Comparison of ENCODE assay signal across 9 mouse cellular contexts in the genomic region with DNA sequence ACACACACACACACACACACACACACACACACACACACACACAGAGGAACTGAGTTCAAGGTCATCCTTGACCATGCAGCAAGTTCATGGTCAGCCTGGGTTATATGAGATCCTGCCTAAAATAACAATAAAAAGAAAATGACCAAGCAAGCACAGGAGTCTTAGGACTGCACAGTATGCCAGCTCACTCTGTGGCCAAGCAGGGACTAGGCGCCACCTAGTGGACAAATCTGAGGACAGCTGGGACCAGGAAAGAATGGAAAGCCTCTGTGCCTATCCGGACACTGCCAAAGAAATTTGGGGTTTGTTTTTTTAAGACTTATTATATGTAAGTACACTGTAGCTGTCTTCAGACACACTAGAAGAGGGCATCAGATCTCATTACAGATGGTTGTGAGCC. TPM values are rescaled to one million over a fixed set of nuclear protein-coding genes. Genes with fewer than 3 reads are reported as not detected.
DNase-seq lines count a peak whose midpoint lies in the region; ATAC-seq and TF ChIP-seq lines count a peak whose summit lies in the region.
"Had no signal": no experiment of that assay in that cellular context is flagged by ENCODE, and none has a peak within 500 bp of the region (broad histone marks: within the 10 kb centered on the region; RNA-seq: fewer than 3 reads in every experiment).

No protein-coding gene starts in this region.

- no peaks in the 10 kb centered on the region for H3K27me3 ChIP-seq in E14TG2a.4 (ENCODE audit: insufficient read depth, low read length)
- H3K27me3 ChIP-seq in embryonic facial prominence, embryonic 14.5 days (replicated peaks; ENCODE audit: control insufficient read depth, insufficient read depth, low read length): no peaks in the 10 kb centered on the region
- no peaks in the 10 kb centered on the region for H3K27me3 ChIP-seq in heart, embryonic 16.5 days (ENCODE audit: control insufficient read depth, insufficient read depth, low read length)
- H3K27me3 ChIP-seq in liver, embryonic 16.5 days (ENCODE audit: control insufficient read depth, insufficient read depth, low read depth, low read length): no peaks in the 10 kb centered on the region
- H3K27me3 ChIP-seq in neural tube, embryonic 13.5 days: no peaks in the 10 kb centered on the region
- H3K27me3 ChIP-seq: megakaryocyte, embryonic 14.5 days had no signal

- no peak overlapping the region for H3K27ac ChIP-seq in bone marrow, adult 2 months (ENCODE audit: control insufficient read depth, insufficient read depth, low read depth, low read length, poor library complexity)
- H3K27ac ChIP-seq in embryonic facial prominence, embryonic 14.5 days (replicated peaks; ENCODE audit: low read depth, low read length): no peak overlapping the region
- H3K27ac ChIP-seq in heart, embryonic 16.5 days (ENCODE audit: low read length): peak overlapping the region; percentile 74
- no peak overlapping the region for H3K27ac ChIP-seq in liver, embryonic 16.5 days (ENCODE audit: low read length)
- H3K27ac ChIP-seq in neural tube, embryonic 13.5 days (replicated peaks): no peak overlapping the region

- no peak overlapping the region for H3K4me3 ChIP-seq in E14TG2a.4 (replicated peaks; ENCODE audit: low read length)
- no peak overlapping the region for H3K4me3 ChIP-seq in bone marrow, adult 2 months (replicated peaks; ENCODE audit: control insufficient read depth, low read depth, low read length)
- no peak overlapping the region for H3K4me3 ChIP-seq in embryonic facial prominence, embryonic 14.5 days (ENCODE audit: low read depth, low read length)
- H3K4me3 ChIP-seq in heart, embryonic 16.5 days (ENCODE audit: low read length): no peak overlapping the region
- H3K4me3 ChIP-seq in liver, embryonic 16.5 days (ENCODE audit: low read depth, low read length): no peak overlapping the region
- H3K4me3 ChIP-seq in neural tube, embryonic 13.5 days: no peak overlapping the region
- H3K4me3 ChIP-seq: megakaryocyte, embryonic 14.5 days had no signal

- no peaks in the 10 kb centered on the region for H3K9me3 ChIP-seq in E14TG2a.4 (ENCODE audit: low read length)
- H3K9me3 ChIP-seq in embryonic facial prominence, embryonic 14.5 days (ENCODE audit: control insufficient read depth, low read length): peaks cover 6% of the 10 kb centered on the region; the same call in 1 of the 2 replicates
- 0 out of 2 replicates have a peak, but pooled peaks cover 2% of the 10 kb centered on the region for H3K9me3 ChIP-seq in heart, embryonic 16.5 days (replicated peaks; ENCODE audit: control insufficient read depth, low read length)
- H3K9me3 ChIP-seq in liver, embryonic 16.5 days (replicated peaks; ENCODE audit: control insufficient read depth, low read length): peaks cover 4% of the 10 kb centered on the region; the same call in 1 of the 2 replicates
- no peaks in the 10 kb centered on the region for H3K9me3 ChIP-seq in neural tube, embryonic 13.5 days

- no peak overlapping the region for H3K4me2 ChIP-seq in embryonic facial prominence, embryonic 14.5 days (ENCODE audit: low read depth, low read length)
- H3K4me2 ChIP-seq in heart, embryonic 16.5 days (ENCODE audit: low read depth, low read length): no peak overlapping the region
- H3K4me2 ChIP-seq in liver, embryonic 16.5 days (ENCODE audit: low read depth, low read length): no peak overlapping the region
- no peak overlapping the region for H3K4me2 ChIP-seq in neural tube, embryonic 13.5 days

- H3K36me3 ChIP-seq in E14TG2a.4 (ENCODE audit: insufficient read depth, low read length): peaks cover 84% of the 10 kb centered on the region
- H3K36me3 ChIP-seq in embryonic facial prominence, embryonic 14.5 days (ENCODE audit: control insufficient read depth, insufficient read depth, low read length): peaks cover 81% of the 10 kb centered on the region
- peaks cover 42% of the 10 kb centered on the region for H3K36me3 ChIP-seq in heart, embryonic 16.5 days (ENCODE audit: control insufficient read depth, insufficient read depth)
- peaks cover 69% of the 10 kb centered on the region for H3K36me3 ChIP-seq in liver, embryonic 16.5 days (ENCODE audit: control insufficient read depth, insufficient read depth)
- peaks cover 77% of the 10 kb centered on the region for H3K36me3 ChIP-seq in neural tube, embryonic 13.5 days

- H3K9ac ChIP-seq in embryonic facial prominence, embryonic 14.5 days (ENCODE audit: low read depth, low read length): no peak overlapping the region
- H3K9ac ChIP-seq in heart, embryonic 16.5 days (ENCODE audit: low read length): no peak overlapping the region
- no peak overlapping the region for H3K9ac ChIP-seq in liver, embryonic 16.5 days (ENCODE audit: low read depth, low read length)
- no peak overlapping the region for H3K9ac ChIP-seq in neural tube, embryonic 13.5 days

- DNase-seq in embryonic facial prominence, embryonic 14.5 days (ENCODE audit: low spot score): peak; percentile 85
- DNase-seq in kidney, postnatal 14 days: peak; percentile 83
- peak; percentile 70 for DNase-seq in thymus, postnatal 0 days (ENCODE audit: low spot score)

- WGBS in bone marrow, adult 2 months: 20% methylated on average over 2 of the region's 2 CpGs
- 13% methylated on average over 2 of the region's 2 CpGs for WGBS in embryonic facial prominence, embryonic 14.5 days
- 13% methylated on average over 2 of the region's 2 CpGs for WGBS in heart, embryonic 16.5 days
- 18% methylated on average over 2 of the region's 2 CpGs for WGBS in liver, embryonic 16.5 days (ENCODE audit: insufficient replicate concordance)
- WGBS in neural tube, embryonic 13.5 days: 24% methylated on average over 2 of the region's 2 CpGs

- ATAC-seq in embryonic facial prominence, embryonic 14.5 days (ENCODE audit: low read depth): peak; percentile 83
- ATAC-seq in heart, embryonic 16.5 days (replicated peaks; ENCODE audit: extremely low read depth, insufficient read depth, low FRiP score): peak; percentile 49; the same call in 1 of the 2 replicates
- peak; percentile 30; the same call in 1 of the 2 replicates for ATAC-seq in liver, embryonic 16.5 days (ENCODE audit: low read depth)
- ATAC-seq in neural tube, embryonic 13.5 days (ENCODE audit: low read depth): peak; percentile 90

- peak; percentile 60 for TF ChIP-seq CTCF in E14TG2a.4 (conservative IDR thresholded peaks at IDR 0.05; ENCODE audit: low read length)
- TF ChIP-seq CTCF in bone marrow, adult 2 months (IDR thresholded peaks at IDR 0.05; ENCODE audit: control insufficient read depth, insufficient read depth, low read length): peak; percentile 97

- no peak for TF ChIP-seq POLR2A in bone marrow, adult 2 months (IDR thresholded peaks at IDR 0.05; ENCODE audit: borderline replicate concordance, control insufficient read depth, low read depth, low read length)

- peaks cover 29% of the 10 kb centered on the region for H3K4me1 ChIP-seq in E14TG2a.4 (replicated peaks; ENCODE audit: low read depth, low read length)
- peaks cover 3% of the 10 kb centered on the region; the same call in 1 of the 2 replicates for H3K4me1 ChIP-seq in bone marrow, adult 2 months (ENCODE audit: control insufficient read depth, insufficient read depth, low read length)
- H3K4me1 ChIP-seq in embryonic facial prominence, embryonic 14.5 days (ENCODE audit: control insufficient read depth, insufficient read depth, low read length): no peaks in the 10 kb centered on the region
- peaks cover 16% of the 10 kb centered on the region for H3K4me1 ChIP-seq in heart, embryonic 16.5 days (ENCODE audit: control insufficient read depth, insufficient read depth, low read length)
- peaks cover 21% of the 10 kb centered on the region for H3K4me1 ChIP-seq in liver, embryonic 16.5 days (ENCODE audit: control insufficient read depth, low read depth, low read length)
- peaks cover 9% of the 10 kb centered on the region; the same call in 1 of the 2 replicates for H3K4me1 ChIP-seq in neural tube, embryonic 13.5 days (replicated peaks)

RNA-seq across cellular contexts. Expression of a gene that starts 35.2 kb away (rescaled TPM):
- 99.5 and 141 TPM in 2 replicates for polyA plus RNA-seq in bone marrow, adult 2 months (2011; ENCODE audit: insufficient read depth, insufficient read length, low replicate concordance, missing spikeins)
- 159 and 163 TPM in 2 replicates for polyA plus RNA-seq in embryonic facial prominence, embryonic 14.5 days (2014; fragmentation: Nextera tagmentation; extraction: Ambion mirVana)
- polyA plus RNA-seq in heart, embryonic 16.5 days (2015; fragmentation: Nextera tagmentation; extraction: Ambion mirVana): 134 and 145 TPM in 2 replicates
- 93.8 and 95.3 TPM in 2 replicates for polyA plus RNA-seq in liver, embryonic 16.5 days (2015; fragmentation: Nextera tagmentation; extraction: Ambion mirVana)
- 195 and 229 TPM in 2 replicates for polyA plus RNA-seq in neural tube, embryonic 13.5 days (2015; fragmentation: Nextera tagmentation; extraction: Ambion mirVana)
- polyA plus RNA-seq in thymus, postnatal 0 days (2015; fragmentation: Nextera tagmentation; extraction: Ambion mirVana): 213 and 259 TPM in 2 replicates

RNA-seq across cellular contexts. Expression of a gene that starts 45.4 kb away (rescaled TPM):
- 34.8 and 42.2 TPM in 2 replicates for polyA plus RNA-seq in bone marrow, adult 2 months (2011; ENCODE audit: insufficient read depth, insufficient read length, low replicate concordance, missing spikeins)
- polyA plus RNA-seq in embryonic facial prominence, embryonic 14.5 days (2014; fragmentation: Nextera tagmentation; extraction: Ambion mirVana): 97.5 and 100 TPM in 2 replicates
- polyA plus RNA-seq in heart, embryonic 16.5 days (2015; fragmentation: Nextera tagmentation; extraction: Ambion mirVana): 289 and 296 TPM in 2 replicates
- 109 and 110 TPM in 2 replicates for polyA plus RNA-seq in liver, embryonic 16.5 days (2015; fragmentation: Nextera tagmentation; extraction: Ambion mirVana)
- polyA plus RNA-seq in neural tube, embryonic 13.5 days (2015; fragmentation: Nextera tagmentation; extraction: Ambion mirVana): 76.3 and 84.4 TPM in 2 replicates
- 71.1 and 72.5 TPM in 2 replicates for polyA plus RNA-seq in thymus, postnatal 0 days (2015; fragmentation: Nextera tagmentation; extraction: Ambion mirVana)

Comparison
In these comparisons a context has a peak if more than half of its experiments do, and no peak if none do; other contexts are left out.
1. ATAC-seq: peak in every context shown above with its lines; median percentile 90 in neural tube, embryonic 13.5 days; 83 in embryonic facial prominence, embryonic 14.5 days; 49 in heart, embryonic 16.5 days; 30 in liver, embryonic 16.5 days.